Mouse (Mus musculus) stomach, embryonic 15.5 days (tissue): Measurements from ENCODE around the gene Gnat2. TPM values are rescaled to one million over a fixed set of nuclear protein-coding genes. Genes with fewer than 3 reads are reported as not detected.
A peak's percentile ranks its signal among the peaks of the same experiment; 100 is the strongest.

Experiments used
- ATAC-seq: fragments of 200-750 bp; cut with Nextera tagmentation; 2 replicates; pipeline ENCODE4 v1.8.0; 2017; ENCODE audit warnings: low read depth, moderate number of reproducible peaks, moderate TSS enrichment; ENCODE audit not compliant: insufficient read depth, low FRiP score
- H3K27ac ChIP-seq: fragments of 300-500 bp; sonication (generic); 2 replicates; pipeline ENCODE4 v1.5.1; 2015; ENCODE audit warnings: mild to moderate bottlenecking, inconsistent platforms
- H3K27me3 ChIP-seq: fragments of 300-500 bp; sonication (generic); replicated peaks from 2 replicates; pipeline ENCODE4 v1.6.1; 2015; ENCODE audit warnings: inconsistent platforms
- H3K36me3 ChIP-seq: fragments of 300-500 bp; sonication (generic); 2 replicates; pipeline ENCODE4 v1.6.1; 2015; ENCODE audit warnings: inconsistent platforms
- H3K4me1 ChIP-seq: fragments of 300-500 bp; sonication (generic); 2 replicates; pipeline ENCODE4 v1.6.1; 2015; ENCODE audit warnings: inconsistent platforms
- H3K4me2 ChIP-seq: fragments of 300-500 bp; sonication (generic); 2 replicates; pipeline ENCODE4 v1.6.1; 2015; ENCODE audit warnings: mild to moderate bottlenecking, inconsistent platforms
- H3K4me3 ChIP-seq: fragments of 300-500 bp; sonication (generic); replicated peaks from 2 replicates; pipeline ENCODE4 v1.5.1; 2015; ENCODE audit warnings: inconsistent platforms
- H3K9ac ChIP-seq: fragments of 300-500 bp; sonication (generic); 2 replicates; pipeline ENCODE4 v1.6.1; 2015; ENCODE audit warnings: inconsistent platforms
- H3K9me3 ChIP-seq: fragments of 300-500 bp; sonication (generic); 2 replicates; pipeline ENCODE4 v1.6.1; 2016; ENCODE audit warnings: inconsistent platforms
- WGBS: fragments of 180-500 bp; shearing (Covaris S2); methylation state at CpG from one replicate; pipeline ENCODE4 v1.1.7; 2015; 5-methylcytosine and 5-hydroxymethylcytosine counted together
- polyA plus RNA-seq: library from polyadenylated mRNA; unstranded; fragments of >200 nt; fragmentation: Nextera tagmentation; extraction: Ambion mirVana; gene quantifications from 2 replicates; pipeline ENCODE4 v1.2.1, GENCODE M21; 2015

Gene Gnat2
- polyA plus RNA-seq, 1 experiment from 2014 or later: 1.8 TPM

- Histone ChIP-seq H3K4me1 (no peaks in the 10 kb centered on the region), H3K9me3 (no peaks in the 10 kb centered on the region), H3K27ac (no peak overlapping the region), H3K4me2 (no peak overlapping the region), H3K27me3 (no peaks in the 10 kb centered on the region), H3K36me3 (peaks cover 17% of the 10 kb centered on the region), H3K4me3 (no peak overlapping the region), H3K9ac (no peak overlapping the region)
- ATAC-seq: no peak
- 84% methylated on average over 5 of the region's 5 CpGs for WGBS
Measured at GRCm38 (mm10) chr3:108123242-108123641, 30.7 kb downstream of the Gnat2 start.

- Histone ChIP-seq H3K9me3 (no peaks in the 10 kb centered on the region), H3K4me2 (no peak overlapping the region), H3K27me3 (no peaks in the 10 kb centered on the region), H3K9ac (no peak overlapping the region), H3K4me3 (no peak overlapping the region), H3K4me1 (no peaks in the 10 kb centered on the region), H3K27ac (no peak overlapping the region), H3K36me3 (peaks cover 12% of the 10 kb centered on the region)
- no peak for ATAC-seq
- 37% methylated on average over 1 of the region's 1 CpGs for WGBS
Measured at GRCm38 (mm10) chr3:108124131-108124530, 31.5 kb downstream of the Gnat2 start.

GRCm38 (mm10) chr3:108126327-108126726 lies 33.7 kb downstream of the Gnat2 start:
- Histone ChIP-seq H3K9ac (no peak overlapping the region), H3K4me2 (no peak overlapping the region), H3K36me3 (peaks cover 1% of the 10 kb centered on the region), H3K27ac (no peak overlapping the region), H3K4me1 (0 out of 2 replicates have a peak, but pooled peaks cover 3% of the 10 kb centered on the region), H3K27me3 (no peaks in the 10 kb centered on the region), H3K4me3 (no peak overlapping the region), H3K9me3 (no peaks in the 10 kb centered on the region)
- no peak; the same call in 1 of the 2 replicates for ATAC-seq
- 81% methylated on average over 3 of the region's 3 CpGs for WGBS

- no peaks in the 10 kb centered on the region for H3K9me3 ChIP-seq
- no peaks in the 10 kb centered on the region for H3K36me3 ChIP-seq
- no peaks in the 10 kb centered on the region for H3K27me3 ChIP-seq
- H3K4me3 ChIP-seq: no peak overlapping the region
- H3K4me2 ChIP-seq: no peak overlapping the region
- H3K27ac ChIP-seq: no peak overlapping the region
- 0 out of 2 replicates have a peak, but pooled peaks cover 13% of the 10 kb centered on the region for H3K4me1 ChIP-seq
- no peak for ATAC-seq
- WGBS: 57% methylated on average over 5 of the region's 5 CpGs
- H3K9ac ChIP-seq: no peak overlapping the region
Measured at GRCm38 (mm10) chr3:108128520-108128919, 35.9 kb downstream of the Gnat2 start.

- Histone ChIP-seq H3K9ac (no peak overlapping the region), H3K36me3 (no peaks in the 10 kb centered on the region), H3K27ac (no peak overlapping the region), H3K4me1 (0 out of 2 replicates have a peak, but pooled peaks cover 13% of the 10 kb centered on the region), H3K4me2 (no peak overlapping the region), H3K27me3 (no peaks in the 10 kb centered on the region), H3K9me3 (no peaks in the 10 kb centered on the region), H3K4me3 (no peak overlapping the region)
- WGBS: 69% methylated on average over 4 of the region's 4 CpGs
- no peak for ATAC-seq
Measured at GRCm38 (mm10) chr3:108129367-108129766, 36.8 kb downstream of the Gnat2 start.

GRCm38 (mm10) chr3:108129804-108130203 lies 37.2 kb downstream of the Gnat2 start:
- H3K36me3 ChIP-seq: no peaks in the 10 kb centered on the region
- H3K27ac ChIP-seq: no peak overlapping the region
- H3K4me3 ChIP-seq: no peak overlapping the region
- H3K9ac ChIP-seq: no peak overlapping the region
- peak; percentile 48; the same call in 1 of the 2 replicates for ATAC-seq
- no peak overlapping the region for H3K4me2 ChIP-seq
- 79% methylated on average over 4 of the region's 4 CpGs for WGBS
- H3K4me1 ChIP-seq: 0 out of 2 replicates have a peak, but pooled peaks cover 13% of the 10 kb centered on the region
- H3K27me3 ChIP-seq: no peaks in the 10 kb centered on the region
- H3K9me3 ChIP-seq: no peaks in the 10 kb centered on the region

- Histone ChIP-seq H3K4me2 (no peak overlapping the region), H3K4me1 (0 out of 2 replicates have a peak, but pooled peaks cover 13% of the 10 kb centered on the region), H3K27ac (peak overlapping the region; percentile 42; the same call in 1 of the 2 replicates), H3K9ac (no peak overlapping the region), H3K27me3 (no peaks in the 10 kb centered on the region), H3K36me3 (no peaks in the 10 kb centered on the region), H3K4me3 (no peak overlapping the region), H3K9me3 (no peaks in the 10 kb centered on the region)
- 68% methylated on average over 5 of the region's 5 CpGs for WGBS
- ATAC-seq: peak; percentile 47; the same call in 1 of the 2 replicates
Measured at GRCm38 (mm10) chr3:108131216-108131615, 38.6 kb downstream of the Gnat2 start.

GRCm38 (mm10) chr3:108131821-108132220 lies 39.2 kb downstream of the Gnat2 start:
- no peak for ATAC-seq
- no peak overlapping the region for H3K4me2 ChIP-seq
- 72% methylated on average over 1 of the region's 1 CpGs for WGBS
- no peaks in the 10 kb centered on the region for H3K9me3 ChIP-seq
- no peaks in the 10 kb centered on the region for H3K36me3 ChIP-seq
- 0 out of 2 replicates have a peak, but pooled peaks cover 13% of the 10 kb centered on the region for H3K4me1 ChIP-seq
- H3K4me3 ChIP-seq: no peak overlapping the region
- no peaks in the 10 kb centered on the region for H3K27me3 ChIP-seq
- H3K9ac ChIP-seq: no peak overlapping the region
- peak overlapping the region; percentile 42; the same call in 1 of the 2 replicates for H3K27ac ChIP-seq

- Histone ChIP-seq H3K4me2 (no peak overlapping the region), H3K27ac (0 out of 2 replicates have a peak overlapping the region, but pooled peaks have one; percentile 42), H3K36me3 (no peaks in the 10 kb centered on the region), H3K27me3 (no peaks in the 10 kb centered on the region), H3K4me3 (no peak overlapping the region), H3K4me1 (0 out of 2 replicates have a peak, but pooled peaks cover 13% of the 10 kb centered on the region), H3K9ac (no peak overlapping the region), H3K9me3 (no peaks in the 10 kb centered on the region)
- ATAC-seq: no peak
- WGBS: 76% methylated on average over 1 of the region's 1 CpGs
Measured at GRCm38 (mm10) chr3:108132484-108132883, 39.9 kb downstream of the Gnat2 start.

- no peak overlapping the region for H3K27ac ChIP-seq
- 74% methylated on average over 11 of the region's 11 CpGs for WGBS
- ATAC-seq: no peak
- no peaks in the 10 kb centered on the region for H3K27me3 ChIP-seq
- H3K4me1 ChIP-seq: 0 out of 2 replicates have a peak, but pooled peaks cover 13% of the 10 kb centered on the region
- H3K4me2 ChIP-seq: no peak overlapping the region
- no peaks in the 10 kb centered on the region for H3K36me3 ChIP-seq
- no peak overlapping the region for H3K9ac ChIP-seq
- H3K9me3 ChIP-seq: no peaks in the 10 kb centered on the region
- no peak overlapping the region for H3K4me3 ChIP-seq
Measured at GRCm38 (mm10) chr3:108134701-108135100, 42.1 kb downstream of the Gnat2 start.

- 71% methylated on average over 1 of the region's 1 CpGs for WGBS
- no peak overlapping the region for H3K9ac ChIP-seq
- ATAC-seq: no peak
- H3K27me3 ChIP-seq: no peaks in the 10 kb centered on the region
- H3K9me3 ChIP-seq: no peaks in the 10 kb centered on the region
- H3K27ac ChIP-seq: no peak overlapping the region
- H3K36me3 ChIP-seq: no peaks in the 10 kb centered on the region
- H3K4me1 ChIP-seq: 0 out of 2 replicates have a peak, but pooled peaks cover 2% of the 10 kb centered on the region
- no peak overlapping the region for H3K4me2 ChIP-seq
- no peak overlapping the region for H3K4me3 ChIP-seq
Measured at GRCm38 (mm10) chr3:108139113-108139512, 46.5 kb downstream of the Gnat2 start.

- ATAC-seq: no peak
Measured at GRCm38 (mm10) chr3:108140786-108141185, 48.2 kb downstream of the Gnat2 start.

More at GRCm38 (mm10) chr3:108140786-108141185, 48.2 kb downstream of the Gnat2 start:
- Histone ChIP-seq H3K36me3 (no peaks in the 10 kb centered on the region), H3K27me3 (no peaks in the 10 kb centered on the region), H3K4me2 (no peak overlapping the region), H3K9ac (no peak overlapping the region), H3K4me1 (0 out of 2 replicates have a peak, but pooled peaks cover 8% of the 10 kb centered on the region), H3K27ac (no peak overlapping the region), H3K9me3 (no peaks in the 10 kb centered on the region), H3K4me3 (no peak overlapping the region)
- WGBS: 81% methylated on average over 4 of the region's 4 CpGs
